Mouse (Mus musculus) heart, embryonic 13.5 days (tissue): ENCODE measurements at regions not wholly inside any gene's neighbourhood (a gene's known extent, or its start where the extent isn't known, plus 50 kb on each side); places are given as distances from the start of the nearest gene placed in this dataset.

Source experiments
- ATAC-seq: fragments of 200-750 bp; cut with Nextera tagmentation; 2 replicates; pipeline ENCODE4 v1.8.0; 2017; ENCODE audit warnings: moderate TSS enrichment; ENCODE audit not compliant: insufficient number of reproducible peaks, low FRiP score, low TSS enrichment; ENCODE audit errors: extremely low read depth
- H3K27ac ChIP-seq: fragments of 300-500 bp; sonication (generic); replicated peaks from 2 replicates; pipeline ENCODE4 v1.5.1; 2015; ENCODE audit warnings: moderate library complexity, mild to moderate bottlenecking, inconsistent platforms
- H3K27me3 ChIP-seq: fragments of 300-500 bp; sonication (generic); replicated peaks from 2 replicates; pipeline ENCODE4 v1.6.1; 2015; ENCODE audit warnings: mild to moderate bottlenecking, inconsistent platforms
- H3K36me3 ChIP-seq: fragments of 300-500 bp; sonication (generic); 2 replicates; pipeline ENCODE4 v1.6.1; 2015; ENCODE audit warnings: mild to moderate bottlenecking, inconsistent platforms
- H3K4me1 ChIP-seq: fragments of 300-500 bp; sonication (generic); 2 replicates; pipeline ENCODE4 v1.6.1; 2015; ENCODE audit warnings: inconsistent platforms
- H3K4me2 ChIP-seq: fragments of 300-500 bp; sonication (generic); 2 replicates; pipeline ENCODE4 v1.6.1; 2015; ENCODE audit warnings: inconsistent platforms, mild to moderate bottlenecking, moderate library complexity
- H3K4me3 ChIP-seq: fragments of 300-500 bp; sonication (generic); 2 replicates; pipeline ENCODE4 v1.5.1; 2015; ENCODE audit warnings: moderate library complexity, mild to moderate bottlenecking, inconsistent platforms
- H3K9ac ChIP-seq: fragments of 300-500 bp; sonication (generic); 2 replicates; pipeline ENCODE4 v1.6.1; 2015; ENCODE audit warnings: inconsistent platforms, mild to moderate bottlenecking, moderate library complexity
- H3K9me3 ChIP-seq: fragments of 300-500 bp; sonication (generic); 2 replicates; pipeline ENCODE4 v1.6.1; 2016; ENCODE audit warnings: inconsistent platforms
- WGBS: fragments of 180-500 bp; shearing (Covaris S2); methylation state at CpG from one replicate; pipeline ENCODE4 v1.1.7; 2015; ENCODE audit warnings: mixed read lengths; 5-methylcytosine and 5-hydroxymethylcytosine counted together

DNA sequence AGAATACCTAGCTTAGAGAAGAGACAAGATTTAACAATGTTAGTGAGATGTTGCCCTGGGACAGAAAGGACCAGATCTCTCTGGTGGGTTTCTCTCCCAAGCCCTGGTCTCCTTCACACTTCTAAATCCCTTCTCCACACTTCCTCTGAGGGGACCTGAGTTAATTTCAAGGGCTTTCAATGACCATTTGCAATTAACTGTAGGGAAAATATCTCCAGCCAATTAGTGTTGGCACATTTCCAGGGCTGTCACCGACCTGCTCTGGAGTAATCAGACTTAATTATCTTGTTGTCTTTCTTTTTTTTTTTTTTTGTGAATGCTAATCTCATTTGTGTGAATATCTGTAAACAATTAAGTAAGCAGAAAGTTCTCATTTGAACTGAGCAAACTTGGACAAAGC lies 166.3 kb upstream of the Pirt start:
- Histone ChIP-seq H3K9me3 (no peaks in the 10 kb centered on the region), H3K4me1 (no peaks in the 10 kb centered on the region), H3K4me2 (no peak overlapping the region), H3K9ac (no peak overlapping the region), H3K27ac (no peak overlapping the region), H3K36me3 (no peaks in the 10 kb centered on the region), H3K4me3 (no peak overlapping the region), H3K27me3 (no peaks in the 10 kb centered on the region)
- ATAC-seq = no peak
- WGBS = 42% methylated on average over 1 of the region's 1 CpGs

DNA sequence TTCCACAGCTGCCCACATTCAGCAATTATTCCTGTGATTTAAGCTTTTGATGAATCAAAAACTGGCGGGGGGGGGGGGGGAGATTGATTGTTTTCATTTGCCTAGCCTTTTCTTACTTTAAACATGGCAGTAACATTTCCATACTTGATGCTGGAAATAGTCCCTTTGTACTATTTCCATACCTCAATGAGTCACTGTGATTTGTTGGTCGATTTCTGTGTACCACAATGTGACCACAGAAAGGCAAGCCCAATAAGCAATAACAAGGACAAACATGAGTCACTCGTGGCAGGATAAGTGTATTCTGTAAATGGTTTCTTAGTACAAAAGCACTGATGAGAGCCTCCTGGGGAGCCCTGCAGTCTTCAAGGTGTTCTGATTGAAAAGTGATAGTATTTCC lies 121.8 kb upstream of the Pirt start:
- H3K4me2 ChIP-seq = no peak overlapping the region
- H3K9me3 ChIP-seq = 0 out of 2 replicates have a peak, but pooled peaks cover 4% of the 10 kb centered on the region
- H3K4me3 ChIP-seq = no peak overlapping the region
- H3K36me3 ChIP-seq = no peaks in the 10 kb centered on the region
- no peaks in the 10 kb centered on the region for H3K27me3 ChIP-seq
- no peak overlapping the region for H3K9ac ChIP-seq
- no peak for ATAC-seq
- H3K27ac ChIP-seq = no peak overlapping the region
- 44% methylated on average over 3 of the region's 3 CpGs for WGBS
- no peaks in the 10 kb centered on the region for H3K4me1 ChIP-seq

DNA sequence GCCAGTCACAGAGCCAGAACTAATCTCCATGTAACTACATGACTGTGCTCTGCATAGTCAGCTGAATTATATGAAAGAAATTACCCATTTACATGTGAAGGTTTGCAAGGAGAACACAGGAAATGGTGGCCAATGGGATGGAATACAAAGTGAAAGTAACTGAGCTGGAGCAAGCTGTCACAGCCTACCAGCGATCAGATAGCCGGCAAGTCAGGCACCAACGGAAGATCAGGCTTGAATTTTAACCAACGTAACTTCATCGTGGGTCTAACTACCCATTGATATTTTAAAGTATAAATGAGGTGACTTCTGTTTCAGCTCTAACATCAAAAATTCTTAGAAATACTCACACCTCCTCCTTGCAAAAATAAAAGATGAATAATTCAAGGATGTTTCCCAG lies 104.9 kb upstream of the Pirt start:
- no peak overlapping the region for H3K9ac ChIP-seq
- H3K4me1 ChIP-seq = peaks cover 10% of the 10 kb centered on the region
- H3K36me3 ChIP-seq = no peaks in the 10 kb centered on the region
- WGBS = 78% methylated on average over 5 of the region's 5 CpGs
- H3K4me3 ChIP-seq = no peak overlapping the region
- no peak overlapping the region for H3K27ac ChIP-seq
- H3K9me3 ChIP-seq = no peaks in the 10 kb centered on the region
- ATAC-seq = no peak
- no peak overlapping the region for H3K4me2 ChIP-seq
- H3K27me3 ChIP-seq = no peaks in the 10 kb centered on the region

DNA sequence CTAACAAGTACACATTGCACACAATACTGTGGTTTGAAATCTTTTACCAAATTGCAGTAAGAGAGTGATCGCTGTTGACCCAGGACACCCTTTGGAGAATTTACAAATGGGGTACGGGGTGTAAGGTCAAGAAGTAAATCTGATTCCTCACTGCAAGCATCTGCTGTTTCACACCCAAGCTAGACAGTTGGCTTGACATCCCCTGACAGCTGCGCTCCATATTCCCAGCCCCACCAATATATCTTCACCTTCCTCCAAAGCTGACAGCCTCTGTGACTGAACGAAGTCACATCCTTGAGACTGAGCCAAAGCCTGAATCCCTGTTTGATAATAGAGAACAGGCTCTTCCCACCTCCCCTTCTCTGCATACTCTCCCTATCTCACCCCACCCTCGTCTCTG lies 98.5 kb upstream of the Pirt start:
- Histone ChIP-seq H3K27me3 (no peaks in the 10 kb centered on the region), H3K36me3 (no peaks in the 10 kb centered on the region), H3K4me2 (no peak overlapping the region), H3K4me3 (no peak overlapping the region), H3K9ac (no peak overlapping the region), H3K27ac (peak overlapping the region; percentile 53; the same call in 1 of the 2 replicates), H3K9me3 (no peaks in the 10 kb centered on the region), H3K4me1 (peaks cover 17% of the 10 kb centered on the region)
- ATAC-seq = no peak
- WGBS = 46% methylated on average over 5 of the region's 5 CpGs

DNA sequence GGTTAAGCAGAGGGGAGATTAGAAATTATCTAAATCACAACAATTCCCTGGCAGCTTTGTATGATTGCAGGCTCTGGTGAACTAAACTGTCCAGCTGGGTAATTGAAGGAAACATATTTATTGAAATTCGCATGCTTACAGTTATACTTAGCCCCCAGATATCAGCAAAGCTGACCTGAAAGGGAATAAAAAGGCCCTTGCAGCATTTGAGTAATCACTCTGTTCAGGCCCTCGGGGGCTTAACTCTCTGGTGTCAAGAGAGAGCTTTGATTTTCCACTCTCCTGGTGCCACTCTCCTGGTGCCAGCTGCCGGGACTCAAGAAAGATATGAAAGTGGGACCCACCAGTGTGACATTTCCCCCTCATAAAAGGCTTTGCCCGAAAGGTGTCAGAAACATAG lies 98.0 kb upstream of the Pirt start:
- Histone ChIP-seq H3K4me1 (peaks cover 17% of the 10 kb centered on the region), H3K4me3 (no peak overlapping the region), H3K27me3 (no peaks in the 10 kb centered on the region), H3K27ac (peak overlapping the region; percentile 53), H3K9me3 (no peaks in the 10 kb centered on the region), H3K9ac (no peak overlapping the region), H3K36me3 (no peaks in the 10 kb centered on the region), H3K4me2 (no peak overlapping the region)
- ATAC-seq = no peak
- WGBS = 23% methylated on average over 4 of the region's 4 CpGs

DNA sequence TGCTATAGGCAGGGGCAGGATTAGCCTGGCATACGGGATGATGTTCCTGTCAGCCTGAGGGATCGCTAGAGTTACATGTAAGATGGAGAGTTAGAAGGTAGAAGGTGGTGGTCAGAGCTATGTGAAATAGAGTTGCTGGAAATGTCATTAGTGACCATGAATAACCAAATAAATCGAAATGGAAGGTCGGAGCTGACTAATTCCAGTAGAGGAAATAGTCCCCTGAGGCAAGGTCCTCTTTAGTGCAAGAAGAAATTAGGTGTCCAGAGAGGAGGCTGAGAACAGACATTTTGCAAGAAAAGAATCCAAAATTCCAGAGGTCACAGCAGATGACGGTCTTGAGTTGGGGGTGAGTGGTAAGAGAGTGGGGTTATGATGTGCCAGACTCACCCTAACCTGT lies 75.9 kb upstream of the Pirt start:
- H3K36me3 ChIP-seq = no peaks in the 10 kb centered on the region
- H3K27me3 ChIP-seq = no peaks in the 10 kb centered on the region
- no peak overlapping the region for H3K27ac ChIP-seq
- 73% methylated on average over 5 of the region's 5 CpGs for WGBS
- H3K4me3 ChIP-seq = no peak overlapping the region
- H3K4me2 ChIP-seq = no peak overlapping the region
- no peak overlapping the region for H3K9ac ChIP-seq
- no peak for ATAC-seq
- H3K9me3 ChIP-seq = no peaks in the 10 kb centered on the region
- H3K4me1 ChIP-seq = peaks cover 7% of the 10 kb centered on the region

DNA sequence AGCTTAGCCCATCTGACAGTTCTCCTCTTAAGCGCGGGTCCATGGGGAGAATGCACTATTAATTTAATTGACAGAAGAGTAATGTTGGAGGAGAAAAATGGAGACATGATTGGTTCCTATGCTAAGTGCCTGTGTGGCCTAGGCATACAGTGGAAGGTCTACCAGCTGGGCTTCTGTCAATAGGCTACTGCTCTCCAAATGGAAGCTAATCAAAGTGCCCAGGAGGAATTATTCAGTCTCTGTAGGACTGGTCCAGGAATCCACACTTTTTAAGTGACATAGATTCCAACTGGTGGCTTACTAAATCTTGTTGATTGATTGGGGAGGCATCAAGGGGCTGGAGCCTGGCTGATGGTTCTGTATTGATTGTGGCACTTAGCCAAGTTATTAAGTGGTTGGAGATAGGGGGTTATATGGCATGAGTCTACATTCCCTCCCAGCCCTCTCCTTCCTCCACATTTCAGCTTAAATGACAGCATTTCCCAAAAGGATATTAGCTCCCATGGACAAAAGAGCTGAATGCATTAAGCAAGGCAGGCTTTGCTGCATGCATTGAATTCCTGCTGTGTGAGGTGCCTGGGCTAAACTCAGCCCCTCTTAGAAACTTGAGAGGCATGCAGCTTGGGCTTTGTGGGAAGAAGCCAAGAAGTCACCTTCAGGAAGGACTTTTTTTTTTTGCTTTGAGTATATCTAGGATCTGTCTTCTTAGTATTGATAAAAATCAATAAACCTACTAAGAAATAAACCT lies 75.0 kb upstream of the Pirt start:
- no peaks in the 10 kb centered on the region for H3K27me3 ChIP-seq

DNA sequence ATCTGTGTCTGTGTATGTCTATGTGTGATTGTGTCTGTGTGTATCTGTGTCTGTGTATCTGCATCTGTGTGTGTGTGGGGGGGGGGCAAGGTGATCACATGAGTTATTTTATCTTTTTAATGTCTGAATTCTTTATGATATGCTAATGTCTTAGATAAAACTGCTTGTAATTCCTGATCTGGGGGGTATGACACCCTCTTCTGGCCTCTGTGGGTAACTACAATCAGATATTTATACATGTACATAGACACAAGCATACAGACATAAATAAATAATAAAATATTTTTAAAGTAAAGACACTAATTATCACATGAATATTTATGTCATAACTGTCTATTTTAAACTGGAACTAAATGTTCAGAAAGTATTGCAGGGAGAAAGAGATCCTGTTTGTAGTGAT lies 66.5 kb upstream of the Pirt start:
- H3K27me3 ChIP-seq = no peaks in the 10 kb centered on the region

More for the DNA sequence above, 75.0 kb upstream of the Pirt start:
- no peak for ATAC-seq
- H3K9ac ChIP-seq = no peak overlapping the region
- 82% methylated on average over 2 of the region's 2 CpGs for WGBS
- H3K4me3 ChIP-seq = no peak overlapping the region
- no peaks in the 10 kb centered on the region for H3K36me3 ChIP-seq
- no peak overlapping the region for H3K27ac ChIP-seq
- peaks cover 7% of the 10 kb centered on the region for H3K4me1 ChIP-seq
- H3K4me2 ChIP-seq = no peak overlapping the region
- H3K9me3 ChIP-seq = no peaks in the 10 kb centered on the region

DNA sequence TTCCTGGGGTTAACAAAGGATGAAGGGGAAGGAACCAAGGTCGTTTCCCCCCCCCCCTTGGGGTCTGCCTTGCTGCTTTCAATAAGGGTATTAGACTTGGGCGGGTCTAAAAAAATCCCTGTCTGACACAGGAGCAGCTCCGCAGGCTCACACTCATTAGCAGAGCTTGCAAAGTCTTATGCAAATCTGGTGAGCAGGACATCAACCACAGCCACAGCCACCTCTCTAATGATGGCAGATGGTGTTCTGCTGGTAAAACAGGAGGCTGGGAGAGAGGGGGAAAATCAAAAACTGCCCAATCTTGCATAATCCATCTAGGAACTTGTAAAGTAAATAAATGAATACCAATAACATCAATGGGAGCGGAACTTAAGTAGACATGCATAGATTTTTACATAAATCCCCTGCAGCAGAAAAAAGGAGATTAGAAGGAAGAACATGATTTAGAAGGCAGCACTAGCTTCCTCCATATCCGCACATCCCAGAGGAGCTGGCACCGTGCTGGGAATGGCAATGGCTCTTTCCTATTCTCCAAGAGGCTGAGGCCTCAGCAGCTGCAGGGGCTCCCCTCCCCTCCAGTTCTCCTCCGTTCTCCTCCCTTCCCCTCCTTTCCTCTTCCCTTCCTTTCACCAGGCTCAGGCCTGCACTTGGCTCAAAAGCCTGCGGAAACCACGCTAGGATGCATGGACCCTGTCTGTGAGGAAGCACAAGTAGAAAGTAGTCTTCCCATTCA lies 65.6 kb upstream of the Pirt start:
- 47% methylated on average over 9 of the region's 9 CpGs for WGBS
- ATAC-seq = no peak
- H3K9ac ChIP-seq = no peak overlapping the region
- no peak overlapping the region for H3K4me2 ChIP-seq
- no peak overlapping the region for H3K4me3 ChIP-seq
- no peaks in the 10 kb centered on the region for H3K9me3 ChIP-seq
- H3K27ac ChIP-seq = no peak overlapping the region
- H3K27me3 ChIP-seq = no peaks in the 10 kb centered on the region
- H3K36me3 ChIP-seq = no peaks in the 10 kb centered on the region
- no peaks in the 10 kb centered on the region for H3K4me1 ChIP-seq

More for the DNA sequence above, 66.5 kb upstream of the Pirt start:
- H3K9me3 ChIP-seq = no peaks in the 10 kb centered on the region
- H3K4me3 ChIP-seq = no peak overlapping the region
- H3K9ac ChIP-seq = no peak overlapping the region
- no peak for ATAC-seq
- H3K4me1 ChIP-seq = no peaks in the 10 kb centered on the region
- no peaks in the 10 kb centered on the region for H3K36me3 ChIP-seq
- H3K27ac ChIP-seq = no peak overlapping the region
- no peak overlapping the region for H3K4me2 ChIP-seq
